24 mouse cellular contexts compared by ENCODE assay signal in genomic region chr10:71176341-71176740, GRCm38 (mm10). TPM values are rescaled to one million over a fixed set of nuclear protein-coding genes. Genes with fewer than 3 reads are reported as not detected.
DNase-seq lines count a peak whose midpoint lies in the region; ATAC-seq lines count a peak whose summit lies in the region.
"Had no signal": no experiment of that assay in that cellular context is flagged by ENCODE, and none has a peak within 500 bp of the region (broad histone marks: within the 10 kb centered on the region; RNA-seq: fewer than 3 reads in every experiment).

No protein-coding gene starts in this region.

- no peak overlapping the region for H3K27ac ChIP-seq in forebrain, embryonic 11.5 days (ENCODE audit: low read depth, low read length)
- no peak overlapping the region for H3K27ac ChIP-seq in forebrain, embryonic 16.5 days (ENCODE audit: low read length)
- no peak overlapping the region for H3K27ac ChIP-seq in midbrain, embryonic 11.5 days (ENCODE audit: low read depth, low read length)
- no peak overlapping the region for H3K27ac ChIP-seq in midbrain, embryonic 10.5 days (replicated peaks)
- H3K27ac ChIP-seq: embryonic facial prominence, embryonic 13.5 days; embryonic facial prominence, embryonic 15.5 days; forebrain, embryonic 10.5 days; forebrain, embryonic 13.5 days; forebrain, embryonic 15.5 days had no signal

- 73% methylated on average over 8 of the region's 8 CpGs for WGBS in forebrain, embryonic 11.5 days
- WGBS in forebrain, embryonic 16.5 days: 74% methylated on average over 8 of the region's 8 CpGs
- WGBS in midbrain, embryonic 11.5 days: 71% methylated on average over 8 of the region's 8 CpGs
- 77% methylated on average over 8 of the region's 8 CpGs for WGBS in midbrain, embryonic 10.5 days

- H3K9ac ChIP-seq in forebrain, embryonic 11.5 days (ENCODE audit: low read length): no peak overlapping the region
- H3K9ac ChIP-seq in forebrain, embryonic 16.5 days (replicated peaks; ENCODE audit: low read depth, low read length): no peak overlapping the region
- no peak overlapping the region for H3K9ac ChIP-seq in midbrain, embryonic 11.5 days (ENCODE audit: low read length)
- H3K9ac ChIP-seq: embryonic facial prominence, embryonic 13.5 days; embryonic facial prominence, embryonic 15.5 days; forebrain, embryonic 13.5 days; forebrain, embryonic 15.5 days had no signal

- H3K27me3 ChIP-seq in forebrain, embryonic 11.5 days (ENCODE audit: control insufficient read depth, insufficient read depth, low read length): no peaks in the 10 kb centered on the region
- H3K27me3 ChIP-seq in forebrain, embryonic 16.5 days (replicated peaks; ENCODE audit: control insufficient read depth, insufficient read depth, low read length): no peaks in the 10 kb centered on the region
- H3K27me3 ChIP-seq in midbrain, embryonic 11.5 days (ENCODE audit: control insufficient read depth, insufficient read depth, low read length): no peaks in the 10 kb centered on the region
- no peaks in the 10 kb centered on the region for H3K27me3 ChIP-seq in midbrain, embryonic 10.5 days (ENCODE audit: low read depth, poor library complexity, severe bottlenecking)
- H3K27me3 ChIP-seq: CH12.LX; embryonic facial prominence, embryonic 13.5 days; embryonic facial prominence, embryonic 15.5 days; forebrain, embryonic 13.5 days; forebrain, embryonic 15.5 days had no signal

- peaks cover 4% of the 10 kb centered on the region; the same call in 1 of the 2 replicates for H3K9me3 ChIP-seq in forebrain, embryonic 11.5 days (ENCODE audit: control insufficient read depth, low read length)
- H3K9me3 ChIP-seq in forebrain, embryonic 16.5 days (ENCODE audit: control insufficient read depth, low read length): no peaks in the 10 kb centered on the region
- no peaks in the 10 kb centered on the region for H3K9me3 ChIP-seq in midbrain, embryonic 11.5 days (ENCODE audit: control insufficient read depth, low read length)
- no peaks in the 10 kb centered on the region; the same call in 1 of the 2 replicates for H3K9me3 ChIP-seq in midbrain, embryonic 10.5 days (replicated peaks)
- H3K9me3 ChIP-seq: embryonic facial prominence, embryonic 13.5 days; embryonic facial prominence, embryonic 15.5 days; forebrain, embryonic 10.5 days had no signal

- ATAC-seq in forebrain, embryonic 11.5 days (replicated peaks; ENCODE audit: low FRiP score): no peak
- ATAC-seq in forebrain, embryonic 16.5 days: no peak
- no peak for ATAC-seq in midbrain, embryonic 11.5 days (ENCODE audit: low FRiP score)
- ATAC-seq: CD4-positive, CD25-positive, alpha-beta regulatory T cell, adult 4 months; forebrain, embryonic 13.5 days; forebrain, embryonic 15.5 days had no signal

- H3K36me3 ChIP-seq in forebrain, embryonic 11.5 days (ENCODE audit: control insufficient read depth, insufficient read depth, low read length): no peaks in the 10 kb centered on the region
- H3K36me3 ChIP-seq in forebrain, embryonic 16.5 days (ENCODE audit: control insufficient read depth, insufficient read depth): no peaks in the 10 kb centered on the region
- H3K36me3 ChIP-seq in midbrain, embryonic 11.5 days (ENCODE audit: control insufficient read depth, insufficient read depth, low read length): no peaks in the 10 kb centered on the region
- H3K36me3 ChIP-seq in midbrain, embryonic 10.5 days: no peaks in the 10 kb centered on the region
- H3K36me3 ChIP-seq: embryonic facial prominence, embryonic 13.5 days; embryonic facial prominence, embryonic 15.5 days; forebrain, embryonic 10.5 days; forebrain, embryonic 15.5 days had no signal

- H3K4me2 ChIP-seq in forebrain, embryonic 11.5 days (ENCODE audit: low read depth, low read length, severe bottlenecking): no peak overlapping the region
- H3K4me2 ChIP-seq in forebrain, embryonic 16.5 days (ENCODE audit: low read length): no peak overlapping the region
- no peak overlapping the region for H3K4me2 ChIP-seq in midbrain, embryonic 11.5 days
- H3K4me2 ChIP-seq: embryonic facial prominence, embryonic 13.5 days; embryonic facial prominence, embryonic 15.5 days; forebrain, embryonic 13.5 days; forebrain, embryonic 15.5 days had no signal

- no peak overlapping the region for H3K4me3 ChIP-seq in forebrain, embryonic 11.5 days (ENCODE audit: low read depth, low read length)
- no peak overlapping the region for H3K4me3 ChIP-seq in forebrain, embryonic 16.5 days (replicated peaks; ENCODE audit: low read length)
- H3K4me3 ChIP-seq in midbrain, embryonic 11.5 days (ENCODE audit: low read depth, low read length): no peak overlapping the region
- no peak overlapping the region for H3K4me3 ChIP-seq in midbrain, embryonic 10.5 days
- H3K4me3 ChIP-seq: embryonic facial prominence, embryonic 13.5 days; embryonic facial prominence, embryonic 15.5 days; erythroblast, embryonic 14.5 days; forebrain, embryonic 10.5 days; forebrain, embryonic 13.5 days; forebrain, embryonic 15.5 days had no signal

- peak; percentile 16 for DNase-seq in forebrain, embryonic 11.5 days (ENCODE audit: low spot score)
- peak; percentile 69 for DNase-seq in midbrain, embryonic 11.5 days (ENCODE audit: low spot score, missing footprints)
- DNase-seq in midbrain, embryonic 10.5 days (ENCODE audit: low spot score): no peak
- peak; percentile 38 for DNase-seq in ZHBTc4 (ENCODE audit: low read depth, low spot score)
- DNase-seq in cerebellum, postnatal 36 days: no peak
- DNase-seq: adrenal gland, adult 2 months; adrenal gland, postnatal 10 days; adrenal gland, postnatal 25 days; B cell, adult 2 months; cerebellum, adult 11 months; cerebellum, adult 18-20 months; cerebellum, adult 8-10 months; cerebellum, postnatal 10 days; cerebellum, postnatal 25 days; embryo, embryonic 11 days had no signal

- no peaks in the 10 kb centered on the region for H3K4me1 ChIP-seq in forebrain, embryonic 11.5 days (replicated peaks; ENCODE audit: control insufficient read depth, insufficient read depth, low read length)
- H3K4me1 ChIP-seq in forebrain, embryonic 16.5 days (replicated peaks; ENCODE audit: control insufficient read depth, insufficient read depth, low read length): no peaks in the 10 kb centered on the region
- no peaks in the 10 kb centered on the region for H3K4me1 ChIP-seq in midbrain, embryonic 11.5 days (ENCODE audit: control insufficient read depth, insufficient read depth, low read length)
- H3K4me1 ChIP-seq in midbrain, embryonic 10.5 days: no peaks in the 10 kb centered on the region
- H3K4me1 ChIP-seq: embryonic facial prominence, embryonic 13.5 days; embryonic facial prominence, embryonic 15.5 days; forebrain, embryonic 10.5 days; forebrain, embryonic 13.5 days; forebrain, embryonic 15.5 days had no signal

RNA-seq across cellular contexts. Expression of gene Bicc1, which starts 16.8 kb away (rescaled TPM):
- 6.5 and 7.0 TPM in 2 replicates for polyA plus RNA-seq in forebrain, embryonic 11.5 days (2014; fragmentation: Nextera tagmentation; extraction: Ambion mirVana)
- polyA plus RNA-seq in forebrain, embryonic 16.5 days (2015; fragmentation: Nextera tagmentation; extraction: Ambion mirVana): 3.1 and 4.3 TPM in 2 replicates
- 9.2 and 9.6 TPM in 2 replicates for polyA plus RNA-seq in midbrain, embryonic 11.5 days (2014; fragmentation: Nextera tagmentation; extraction: Ambion mirVana)
- polyA plus RNA-seq in midbrain, embryonic 10.5 days (2016; fragmentation: Nextera tagmentation; extraction: Ambion mirVana): 4.1 and 5.9 TPM in 2 replicates
- polyA plus RNA-seq: erythroblast, embryonic 14.5 days had no signal

Comparison
In these comparisons a context has a peak if more than half of its experiments do, and no peak if none do; other contexts are left out.
1. DNase-seq: peak in forebrain, embryonic 11.5 days (single experiment), midbrain, embryonic 11.5 days (single experiment) and ZHBTc4 (single experiment); none in midbrain, embryonic 10.5 days (single experiment) and cerebellum, postnatal 36 days (0 of 2).